Mouse (Mus musculus) heart, postnatal 0 days (tissue): ENCODE results near the gene Nap1l4. TPM values are rescaled to one million over a fixed set of nuclear protein-coding genes. Genes with fewer than 3 reads are reported as not detected.
A peak's percentile ranks its signal among the peaks of the same experiment; 100 is the strongest.

Experiments used
- ATAC-seq: fragments of 200-750 bp; cut with Nextera tagmentation; 2 replicates; pipeline ENCODE4 v1.8.0; 2017; ENCODE audit warnings: low read depth, moderate number of reproducible peaks, moderate library complexity; ENCODE audit not compliant: insufficient read depth
- DNase-seq: peaks from one replicate; pipeline ENCODE4 v3.0.0-alpha.2; 2016; ENCODE audit warnings: low spot score
- H3K27ac ChIP-seq: fragments of 300-500 bp; sonication (generic); 2 replicates; pipeline ENCODE4 v1.5.1; 2014; ENCODE audit warnings: low read depth, mild to moderate bottlenecking
- H3K27me3 ChIP-seq: fragments of 300-500 bp; sonication (generic); 2 replicates; pipeline ENCODE4 v1.6.1; 2014; ENCODE audit warnings: low read length, mixed read lengths; ENCODE audit not compliant: control insufficient read depth, insufficient read depth
- H3K36me3 ChIP-seq: fragments of 300-500 bp; sonication (generic); replicated peaks from 2 replicates; pipeline ENCODE4 v1.6.1; 2014; ENCODE audit warnings: low read length, mixed read lengths; ENCODE audit not compliant: control insufficient read depth, insufficient read depth
- H3K4me1 ChIP-seq: fragments of 300-500 bp; sonication (generic); 2 replicates; pipeline ENCODE4 v1.6.1; 2014; ENCODE audit warnings: antibody characterized with exemption; ENCODE audit not compliant: control insufficient read depth, insufficient read depth
- H3K4me2 ChIP-seq: fragments of 300-500 bp; sonication (generic); 2 replicates; pipeline ENCODE4 v1.6.1; 2014; ENCODE audit warnings: low read depth, mild to moderate bottlenecking, low read length, moderate library complexity
- H3K4me3 ChIP-seq: fragments of 300-500 bp; sonication (generic); 2 replicates; pipeline ENCODE4 v1.5.1; 2014; ENCODE audit warnings: low read depth, low read length
- H3K9ac ChIP-seq: fragments of 300-500 bp; sonication (generic); replicated peaks from 2 replicates; pipeline ENCODE4 v1.6.1; 2014; ENCODE audit warnings: low read depth, low read length, mixed read lengths
- H3K9me3 ChIP-seq: fragments of 300-500 bp; sonication (generic); replicated peaks from 2 replicates; pipeline ENCODE4 v1.6.1; 2016; ENCODE audit warnings: low read length; ENCODE audit not compliant: control insufficient read depth
- CTCF ChIP-seq: IDR thresholded peaks from 2 replicates; pipeline ENCODE4 v1.5.1; 2016; ENCODE audit warnings: antibody characterized with exemption, control low read depth, low read depth
- EP300 ChIP-seq: IDR thresholded peaks from 2 replicates; pipeline ENCODE4 v1.6.1; 2016; ENCODE audit warnings: antibody characterized with exemption, low read depth
- WGBS: fragments of 180-500 bp; shearing (Covaris S2); extraction: QIAGEN DNeasy Blood & Tissue Kit; methylation state at CpG from one replicate; pipeline ENCODE4 v1.1.7; 2014; 5-methylcytosine and 5-hydroxymethylcytosine counted together
- polyA plus RNA-seq: library from polyadenylated mRNA; unstranded; fragments of >200 nt; fragmentation: Nextera tagmentation; extraction: Ambion mirVana; gene quantifications from 2 replicates; pipeline ENCODE4 v1.2.1, GENCODE M21; 2015
- total RNA-seq: library from RNA; depleted of rRNA; stranded (reverse); fragments of >200 nt; gene quantifications from 2 replicates; pipeline ENCODE4 v1.2.3, GENCODE M21; 2014; ENCODE audit warnings: low replicate concordance

Nap1l4 gene
- total and polyA plus RNA-seq, 2 experiments from 2014 or later, result 153 to 200 TPM

DNA sequence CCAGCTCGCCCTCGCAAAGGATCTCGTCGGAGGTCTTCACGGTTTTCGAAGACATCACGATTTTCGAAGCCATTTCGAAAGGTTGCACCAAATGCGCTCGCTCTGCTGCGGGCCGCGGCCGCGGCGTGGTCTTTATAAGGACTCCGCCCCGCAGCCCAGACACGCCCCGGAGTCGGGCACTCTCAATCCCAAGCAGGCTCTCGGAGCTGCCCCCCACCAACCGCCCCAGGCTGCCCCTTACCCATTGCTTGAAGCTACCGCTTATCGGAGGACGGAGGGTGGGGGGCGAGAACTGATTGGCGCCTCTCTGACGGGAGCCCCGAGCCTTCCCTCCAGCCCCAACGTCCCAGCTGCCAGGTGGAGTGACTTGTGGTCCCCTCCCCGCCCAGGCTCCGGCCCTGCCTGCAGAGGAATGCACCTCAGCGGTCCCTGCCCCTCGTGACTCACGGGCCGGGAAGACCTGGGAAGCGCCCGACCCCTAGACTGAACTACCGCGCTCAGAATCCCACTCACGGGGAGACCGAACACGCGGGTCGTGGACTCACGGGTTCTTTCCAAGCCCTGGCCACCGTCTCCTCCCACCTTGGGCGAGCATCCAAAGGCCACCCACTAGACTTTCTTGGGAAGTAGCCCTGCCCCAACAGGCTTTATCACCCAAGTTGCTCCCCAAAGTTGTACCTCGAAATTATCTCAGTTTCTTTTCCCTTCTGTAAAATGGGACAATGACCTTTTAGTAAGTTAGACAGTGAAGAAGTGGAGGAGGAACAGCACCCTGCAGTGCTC, 46.3 kb downstream of the Nap1l4 start, which contains the start of gene Phlda2:
TSS of gene Phlda2 (minus strand) at position 733 of the 783 bp plus-strand sequence.
- peaks cover 46% of the 10 kb centered on the region for H3K27me3 ChIP-seq

GRCm38 (mm10) chr7:143501643-143502417, 47.1 kb downstream of the Nap1l4 start:
- Histone ChIP-seq H3K9ac (0 out of 2 replicates have a peak overlapping the region, but pooled peaks have one; percentile 26), H3K27me3 (peaks cover 46% of the 10 kb centered on the region), H3K27ac (no peak overlapping the region), H3K36me3 (no peaks in the 10 kb centered on the region), H3K4me3 (peak overlapping the region; percentile 58), H3K4me1 (peaks cover 10% of the 10 kb centered on the region; the same call in 1 of the 2 replicates), H3K4me2 (peak overlapping the region; percentile 89), H3K9me3 (no peaks in the 10 kb centered on the region)
- ATAC-seq, result 0 out of 2 replicates have a peak, but pooled peaks have one; percentile 14
- 2% methylated on average over 55 of the region's 55 CpGs for WGBS
- TF ChIP-seq CTCF (no peak), EP300 (no peak)
- peak; percentile 26 for DNase-seq

More for the DNA sequence above, 46.3 kb downstream of the Nap1l4 start, which contains the start of gene Phlda2:
- no peak for TF ChIP-seq EP300
- TF ChIP-seq CTCF, result no peak
- H3K4me3 ChIP-seq, result peak within 1 kb of the TSS; percentile 58
- no peaks in the 10 kb centered on the region for H3K9me3 ChIP-seq
- H3K36me3 ChIP-seq, result no peaks in the 10 kb centered on the region
- peak within 1 kb of the TSS; percentile 89 for H3K4me2 ChIP-seq
- 2% methylated on average over 51 of the region's 51 CpGs for WGBS
- peaks cover 10% of the 10 kb centered on the region; the same call in 1 of the 2 replicates for H3K4me1 ChIP-seq
- H3K27ac ChIP-seq, result no peak within 1 kb of the TSS
- no peak for DNase-seq
- no peak for ATAC-seq
- 0 out of 2 replicates have a peak within 1 kb of the TSS, but pooled peaks have one; percentile 26 for H3K9ac ChIP-seq

- Histone ChIP-seq H3K9me3 (no peaks in the 10 kb centered on the region), H3K4me2 (no peak overlapping the region), H3K9ac (no peak overlapping the region), H3K27me3 (peaks cover 46% of the 10 kb centered on the region), H3K4me1 (peaks cover 10% of the 10 kb centered on the region; the same call in 1 of the 2 replicates), H3K36me3 (no peaks in the 10 kb centered on the region), H3K27ac (no peak overlapping the region), H3K4me3 (no peak overlapping the region)
- 64% methylated on average over 2 of the region's 2 CpGs for WGBS
- DNase-seq (no peak), ATAC-seq (no peak)
- no peak for TF ChIP-seq CTCF
- TF ChIP-seq EP300, result no peak
Observed at GRCm38 (mm10) chr7:143500912-143501311, 48.0 kb downstream of the Nap1l4 start.

GRCm38 (mm10) chr7:143498584-143498983, 50.3 kb downstream of the Nap1l4 start:
- DNase-seq, result no peak
- Histone ChIP-seq H3K9me3 (no peaks in the 10 kb centered on the region), H3K27me3 (peaks cover 40% of the 10 kb centered on the region), H3K4me1 (peaks cover 10% of the 10 kb centered on the region; the same call in 1 of the 2 replicates), H3K27ac (no peak overlapping the region), H3K4me2 (no peak overlapping the region), H3K4me3 (no peak overlapping the region), H3K9ac (no peak overlapping the region), H3K36me3 (no peaks in the 10 kb centered on the region)
- WGBS, result 90% methylated on average over 4 of the region's 4 CpGs
- no peak for ATAC-seq
- TF ChIP-seq EP300, result no peak
- TF ChIP-seq CTCF, result no peak

DNA sequence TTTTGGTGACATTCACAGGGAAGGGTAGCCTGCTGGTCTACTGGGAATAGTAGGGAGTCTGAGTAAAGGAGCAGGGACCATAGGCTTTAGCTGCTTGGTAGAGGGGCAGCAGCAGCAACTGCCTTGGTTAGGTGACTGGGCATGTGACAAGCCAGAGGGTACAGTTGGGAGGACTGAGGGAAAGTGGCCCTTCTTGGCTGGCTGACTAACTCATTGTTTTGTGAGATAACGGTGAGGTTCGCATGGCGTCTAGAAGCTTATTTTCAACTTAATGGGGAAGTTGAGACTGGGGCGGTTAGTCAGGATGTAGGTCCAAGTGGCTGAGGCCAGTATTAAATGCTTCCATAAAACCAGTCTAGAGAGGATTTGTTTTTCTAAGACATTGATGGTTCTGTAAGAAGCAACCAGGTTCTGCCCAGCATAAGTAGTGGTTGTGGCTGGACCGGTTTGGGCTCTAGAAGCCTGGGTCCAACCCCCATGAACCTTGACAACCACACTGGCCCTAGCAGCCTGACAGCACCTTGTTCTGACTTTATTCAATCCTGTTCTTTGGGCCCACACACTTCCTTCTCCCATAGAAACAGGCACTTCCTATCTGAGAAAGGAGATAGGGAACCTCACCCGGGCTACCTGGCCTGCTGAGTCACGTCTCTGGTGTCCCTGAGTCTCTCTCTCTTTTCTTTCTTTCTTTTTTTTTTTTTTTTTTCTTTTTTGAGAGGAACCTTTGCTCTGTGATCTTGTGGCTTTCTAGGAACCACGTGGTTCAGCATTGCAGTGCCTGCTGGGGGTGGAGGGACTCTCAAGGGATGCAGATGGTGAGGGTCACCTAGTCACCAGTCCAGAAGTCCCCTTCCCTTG, 53.6 kb downstream of the Nap1l4 start:
- H3K9me3 ChIP-seq, result no peaks in the 10 kb centered on the region
- no peak overlapping the region for H3K9ac ChIP-seq
- H3K27me3 ChIP-seq, result peaks cover 13% of the 10 kb centered on the region
- no peak overlapping the region for H3K27ac ChIP-seq
- 64% methylated on average over 8 of the region's 8 CpGs for WGBS
- no peaks in the 10 kb centered on the region for H3K36me3 ChIP-seq
- H3K4me2 ChIP-seq, result no peak overlapping the region
- H3K4me1 ChIP-seq, result no peaks in the 10 kb centered on the region
- DNase-seq, result no peak
- H3K4me3 ChIP-seq, result no peak overlapping the region
- ATAC-seq, result no peak
- TF ChIP-seq CTCF (no peak), EP300 (no peak)
